Mouse (Mus musculus): ENCODE data around the gene Stambpl1.

DNA sequence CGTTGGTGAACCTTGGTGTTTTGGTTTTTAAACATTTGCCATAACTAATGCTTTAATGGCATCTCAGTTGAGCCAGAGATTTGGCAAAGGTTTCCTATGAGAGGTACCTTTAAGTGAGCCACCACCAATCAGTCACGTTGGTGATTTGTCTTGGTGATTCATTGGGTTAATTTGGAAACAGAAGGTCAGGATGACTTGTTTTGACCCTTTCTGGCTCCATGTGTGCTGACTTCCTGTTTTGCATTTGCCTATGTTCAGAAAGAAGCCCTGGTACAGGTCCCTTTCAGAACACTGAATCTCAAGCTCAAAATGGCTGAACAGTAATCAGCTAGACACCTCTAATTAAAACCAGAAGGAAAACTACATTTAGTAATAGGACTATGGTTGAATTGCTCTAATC, 7.5 kb downstream of the Stambpl1 start:
- no peak for TF ChIP-seq CTCF (IDR thresholded peaks at IDR 0.05; ENCODE audit: insufficient read depth, low read depth, low read length)
- TF ChIP-seq POLR2A (IDR thresholded peaks at IDR 0.05; ENCODE audit: insufficient read depth, low read depth, low read length): no peak
